Mouse (Mus musculus): ENCODE data around the gene Rras. TPM values are rescaled to one million over a fixed set of nuclear protein-coding genes. Genes with fewer than 3 reads are reported as not detected.
A peak's percentile ranks its signal among the peaks of the same experiment; 100 is the strongest.

The Rras gene
- polyA plus RNA-seq, 1 experiment from 2014 or later: 12.5 TPM

- Histone ChIP-seq H3K36me3 (replicated peaks) (peaks cover 14% of the 10 kb centered on the region), H3K4me3 (peak overlapping the region; percentile 87), H3K4me2 (peak overlapping the region; percentile 59), H3K9me3 (no peaks in the 10 kb centered on the region), H3K27me3 (replicated peaks) (no peaks in the 10 kb centered on the region), H3K4me1 (peaks cover 36% of the 10 kb centered on the region), H3K27ac (peak overlapping the region; percentile 95), H3K9ac (peak overlapping the region; percentile 95)
- 1% methylated on average over 43 of the region's 45 CpGs for WGBS
- peak; percentile 4 for ATAC-seq (replicated peaks)
Observed at GRCm38 (mm10) chr7:44985595-44986191, 32.1 kb upstream of the Rras start.

DNA sequence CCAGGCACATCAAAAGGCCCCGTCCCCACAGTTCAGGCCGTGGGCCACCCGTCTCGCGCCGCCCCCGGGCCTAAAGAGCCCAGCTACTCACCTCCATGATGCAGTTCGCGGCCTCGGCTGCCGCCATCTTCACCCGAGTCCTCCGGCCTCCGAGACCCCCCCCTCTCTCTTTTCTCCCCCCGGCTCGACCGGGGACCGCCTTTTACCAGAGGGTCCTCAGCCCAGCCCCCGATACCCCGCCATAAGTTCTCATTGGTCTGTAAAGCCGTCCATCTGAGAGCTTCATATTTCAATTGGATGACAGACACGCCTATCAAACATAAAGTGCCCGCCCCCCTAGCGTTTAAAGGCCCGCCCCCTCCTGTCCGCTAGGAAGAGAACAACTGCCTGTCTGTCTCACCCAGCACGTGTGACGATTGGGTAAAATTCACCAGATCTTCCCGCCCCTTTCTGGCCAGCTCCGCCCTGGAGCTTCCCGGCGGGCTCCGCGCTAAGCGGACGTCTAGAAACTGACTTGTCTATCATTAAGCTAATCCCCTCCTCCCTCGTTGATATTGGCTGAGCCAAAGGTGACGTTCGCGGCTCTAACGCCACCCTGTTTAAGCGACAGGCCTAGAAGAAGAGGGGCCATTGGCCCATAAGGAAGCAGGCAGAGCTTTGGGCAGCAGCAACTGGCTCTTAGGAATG, 31.4 kb upstream of the Rras start, which contains the start of gene Prmt1:
TSS of gene Prmt1 (minus strand) at position 377 of the 687 bp plus-strand sequence.
- peak within 1 kb of the TSS; percentile 87 for H3K4me3 ChIP-seq
- WGBS: 2% methylated on average over 42 of the region's 42 CpGs
- peak; percentile 97 for ATAC-seq (replicated peaks)

DNA sequence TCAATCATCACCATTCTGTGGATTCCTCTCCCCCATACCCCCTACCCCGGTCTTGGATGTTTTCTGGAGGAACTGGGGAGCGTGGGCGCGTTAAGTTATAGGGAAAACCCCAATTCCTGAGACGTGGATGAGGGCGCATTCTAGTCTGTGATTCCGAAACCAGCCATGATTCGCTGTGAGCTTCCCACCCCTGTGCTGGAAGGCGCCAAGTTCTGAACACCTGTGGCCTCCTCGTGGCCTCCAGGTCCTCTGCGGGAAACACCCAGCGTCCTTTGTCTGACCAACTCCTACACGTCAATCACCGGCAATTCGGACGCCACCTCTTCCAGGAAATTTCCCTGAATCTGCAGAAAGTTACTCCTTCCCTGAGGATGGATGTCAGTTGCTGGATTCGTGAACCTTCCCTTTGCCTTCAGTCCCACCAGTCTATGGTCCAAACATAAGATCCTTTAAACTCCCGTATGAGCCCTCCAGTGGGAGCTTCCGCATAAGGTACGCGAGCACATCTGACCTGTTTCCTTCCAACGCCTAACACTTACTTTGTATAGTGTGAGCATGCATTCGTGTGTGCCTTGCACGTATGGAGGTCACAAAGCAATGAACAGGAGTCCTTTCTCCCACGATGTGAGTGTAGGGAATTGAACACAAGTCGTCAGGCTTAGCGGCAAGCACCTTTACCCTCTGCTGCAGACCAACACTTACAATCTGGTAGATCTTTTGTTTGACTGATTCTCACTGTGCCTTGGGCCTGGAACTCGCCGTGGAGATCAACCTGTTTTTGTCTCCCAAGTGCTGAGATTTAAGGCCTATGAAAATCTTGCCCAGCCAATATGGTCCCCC, 30.7 kb upstream of the Rras start:
- peak overlapping the region; percentile 57 for H3K4me2 ChIP-seq
- H3K9me3 ChIP-seq: no peaks in the 10 kb centered on the region
- peak; percentile 26 for ATAC-seq (replicated peaks)
- H3K4me3 ChIP-seq: peak overlapping the region; percentile 87
- WGBS: 0% methylated on average over 29 of the region's 29 CpGs
- H3K27me3 ChIP-seq (replicated peaks): no peaks in the 10 kb centered on the region
- peak overlapping the region; percentile 94 for H3K27ac ChIP-seq
- H3K36me3 ChIP-seq (replicated peaks): peaks cover 1% of the 10 kb centered on the region
- H3K4me1 ChIP-seq: peaks cover 36% of the 10 kb centered on the region
- peak overlapping the region; percentile 55 for H3K9ac ChIP-seq

More for the DNA sequence above, 31.4 kb upstream of the Rras start, which contains the start of gene Prmt1:
- Histone ChIP-seq H3K4me2 (peak within 1 kb of the TSS; percentile 59), H3K9me3 (no peaks in the 10 kb centered on the region), H3K9ac (peak within 1 kb of the TSS; percentile 95), H3K4me1 (peaks cover 36% of the 10 kb centered on the region), H3K27me3 (replicated peaks) (no peaks in the 10 kb centered on the region), H3K36me3 (replicated peaks) (peaks cover 9% of the 10 kb centered on the region), H3K27ac (peak within 1 kb of the TSS; percentile 95)

DNA sequence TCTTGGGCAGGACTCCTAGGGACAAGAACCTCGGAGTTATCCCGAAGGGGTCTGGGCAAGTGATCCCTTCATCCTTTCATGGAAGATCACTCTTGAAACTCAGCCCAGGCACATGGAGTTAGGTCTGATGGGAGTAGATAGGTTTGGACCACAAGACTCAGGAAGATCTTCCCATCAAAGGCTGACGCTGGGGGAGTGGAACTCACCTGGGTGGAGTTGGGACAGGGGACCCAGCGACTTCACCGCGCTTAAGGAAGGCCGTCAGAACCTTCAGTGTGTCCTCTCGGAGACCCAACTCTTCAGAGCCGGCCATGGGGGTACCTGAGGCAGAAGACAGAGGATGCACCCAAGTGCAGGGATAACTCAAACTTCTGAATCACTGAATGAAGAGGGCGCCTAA, 21.1 kb upstream of the Rras start:
- Histone ChIP-seq H3K4me1 (peaks cover 35% of the 10 kb centered on the region), H3K4me2 (peak overlapping the region; percentile 76), H3K9me3 (no peaks in the 10 kb centered on the region), H3K27ac (no peak overlapping the region), H3K9ac (peak overlapping the region; percentile 18), H3K4me3 (peak overlapping the region; percentile 49), H3K27me3 (replicated peaks) (no peaks in the 10 kb centered on the region), H3K36me3 (replicated peaks) (peaks cover 15% of the 10 kb centered on the region)
- WGBS: 14% methylated on average over 10 of the region's 10 CpGs
- ATAC-seq (replicated peaks): no peak

DNA sequence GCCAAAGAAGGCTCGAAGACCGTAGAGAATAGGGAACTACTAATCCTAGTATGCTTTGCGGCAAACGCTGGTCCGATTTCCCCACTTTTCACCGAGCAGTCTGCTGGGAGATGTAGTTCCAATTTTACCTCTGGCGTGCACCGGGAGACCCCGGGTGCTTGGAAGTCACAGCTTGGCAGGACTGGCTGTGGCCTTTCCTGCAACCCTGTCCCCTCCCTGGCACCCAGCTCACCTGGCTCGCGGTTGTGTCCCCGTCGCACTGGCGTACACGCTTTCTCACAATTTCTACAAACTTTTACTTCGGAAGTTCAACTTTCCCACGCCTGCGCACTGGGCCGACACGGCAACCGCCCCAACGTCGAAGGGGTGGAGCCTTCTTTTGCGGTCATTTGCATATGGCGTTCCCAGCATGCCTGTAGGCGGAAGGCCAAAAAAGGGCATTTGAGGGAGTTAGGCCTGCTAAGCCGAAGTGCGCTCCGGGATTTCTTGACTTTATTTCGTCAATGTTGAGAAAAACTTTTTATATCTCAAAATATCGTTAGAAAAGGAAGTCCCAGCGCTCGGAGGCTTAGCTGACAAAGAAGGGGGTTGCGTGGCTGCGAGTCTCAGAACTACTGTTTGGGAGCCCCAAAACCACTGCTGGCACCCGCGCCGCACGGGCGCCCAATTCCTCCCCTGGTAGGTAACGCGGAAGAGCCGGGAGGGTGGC, 20.4 kb upstream of the Rras start, which contains the start of gene Irf3:
TSS of gene Irf3 (plus strand) at position 418 of the 709 bp plus-strand sequence.
- Histone ChIP-seq H3K27ac (peak within 1 kb of the TSS; percentile 69), H3K36me3 (replicated peaks) (peaks cover 18% of the 10 kb centered on the region), H3K4me3 (peak within 1 kb of the TSS; percentile 49), H3K27me3 (replicated peaks) (no peaks in the 10 kb centered on the region), H3K4me2 (peak within 1 kb of the TSS; percentile 76), H3K9me3 (no peaks in the 10 kb centered on the region), H3K9ac (peak within 1 kb of the TSS; percentile 48), H3K4me1 (peaks cover 35% of the 10 kb centered on the region)
- peak; percentile 91 for ATAC-seq (replicated peaks)
- under 1% methylated on average over 43 of the region's 43 CpGs for WGBS

DNA sequence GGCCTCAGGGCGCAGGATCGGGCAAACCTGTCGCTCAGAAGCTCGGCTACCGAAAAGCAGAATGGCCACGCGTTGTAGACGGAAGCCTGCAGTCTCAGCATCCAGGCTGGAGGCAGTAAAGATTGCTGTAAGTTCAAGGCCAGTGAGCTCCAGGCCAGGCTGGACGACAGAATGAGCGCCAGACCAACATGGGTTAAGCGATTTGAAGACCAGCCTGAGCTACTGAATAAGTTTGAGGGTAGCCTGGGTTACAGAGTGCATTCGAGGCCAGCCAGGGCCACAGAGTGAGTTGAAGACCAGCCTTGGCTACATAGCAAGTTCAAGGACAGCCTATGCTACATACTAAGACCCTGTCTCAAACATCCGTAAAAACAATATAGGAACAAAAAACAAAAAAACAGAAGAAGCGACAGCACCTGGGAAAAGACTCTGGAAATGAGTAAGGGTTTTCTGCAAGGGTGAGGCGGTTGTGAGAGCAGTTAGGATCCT, 19.8 kb upstream of the Rras start:
- H3K4me3 ChIP-seq: peak overlapping the region; percentile 49
- peak overlapping the region; percentile 69 for H3K27ac ChIP-seq
- H3K9ac ChIP-seq: peak overlapping the region; percentile 48
- 5% methylated on average over 15 of the region's 15 CpGs for WGBS
- H3K27me3 ChIP-seq (replicated peaks): no peaks in the 10 kb centered on the region
- H3K4me2 ChIP-seq: peak overlapping the region; percentile 76
- ATAC-seq (replicated peaks): no peak; the same call in 1 of the 2 replicates
- peaks cover 22% of the 10 kb centered on the region for H3K36me3 ChIP-seq (replicated peaks)
- H3K9me3 ChIP-seq: no peaks in the 10 kb centered on the region
- peaks cover 35% of the 10 kb centered on the region for H3K4me1 ChIP-seq

DNA sequence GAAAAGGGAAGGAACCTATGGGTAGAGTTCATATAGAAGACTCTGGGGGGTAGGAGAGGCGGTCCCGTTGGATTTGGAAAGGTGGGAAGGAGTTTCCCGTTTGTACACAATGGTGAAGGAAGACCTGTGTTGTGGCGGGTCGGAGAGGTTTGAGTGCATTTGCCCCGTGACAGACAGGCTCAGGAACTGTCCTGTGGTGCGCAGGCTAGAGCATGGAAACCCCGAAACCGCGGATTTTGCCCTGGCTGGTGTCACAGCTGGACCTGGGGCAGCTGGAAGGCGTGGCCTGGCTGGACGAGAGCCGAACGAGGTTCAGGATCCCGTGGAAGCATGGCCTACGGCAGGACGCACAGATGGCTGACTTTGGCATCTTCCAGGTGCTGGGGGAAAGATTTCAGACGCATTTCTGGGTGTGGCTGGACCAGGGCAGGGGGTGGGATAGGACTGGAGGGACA, 19.2 kb upstream of the Rras start, which contains the start of gene Bcl2l12:
TSS of gene Bcl2l12 (minus strand) at position 212 of the 455 bp plus-strand sequence.
- 3% methylated on average over 18 of the region's 18 CpGs for WGBS
- H3K4me3 ChIP-seq: peak within 1 kb of the TSS; percentile 49
- peaks cover 27% of the 10 kb centered on the region for H3K36me3 ChIP-seq (replicated peaks)
- peak within 1 kb of the TSS; percentile 76 for H3K4me2 ChIP-seq
- no peaks in the 10 kb centered on the region for H3K27me3 ChIP-seq (replicated peaks)
- no peak for ATAC-seq (replicated peaks)
- H3K9ac ChIP-seq: peak within 1 kb of the TSS; percentile 48
- peaks cover 35% of the 10 kb centered on the region for H3K4me1 ChIP-seq
- no peaks in the 10 kb centered on the region for H3K9me3 ChIP-seq
- peak within 1 kb of the TSS; percentile 69 for H3K27ac ChIP-seq

- Histone ChIP-seq H3K9ac (no peak overlapping the region), H3K27ac (no peak overlapping the region), H3K27me3 (replicated peaks) (no peaks in the 10 kb centered on the region), H3K4me3 (no peak overlapping the region), H3K36me3 (replicated peaks) (peaks cover 38% of the 10 kb centered on the region), H3K4me2 (no peak overlapping the region), H3K9me3 (no peaks in the 10 kb centered on the region), H3K4me1 (peaks cover 35% of the 10 kb centered on the region)
- ATAC-seq (replicated peaks): no peak
- 87% methylated on average over 11 of the region's 11 CpGs for WGBS
Observed at GRCm38 (mm10) chr7:44999753-45000152, 18.0 kb upstream of the Rras start.

- no peaks in the 10 kb centered on the region for H3K27me3 ChIP-seq (replicated peaks)
- H3K4me1 ChIP-seq: peaks cover 35% of the 10 kb centered on the region
- H3K4me3 ChIP-seq: no peak overlapping the region
- no peak overlapping the region for H3K4me2 ChIP-seq
- H3K9ac ChIP-seq: no peak overlapping the region
- no peaks in the 10 kb centered on the region for H3K9me3 ChIP-seq
- WGBS: 87% methylated on average over 21 of the region's 21 CpGs
- H3K36me3 ChIP-seq (replicated peaks): peaks cover 45% of the 10 kb centered on the region
- ATAC-seq (replicated peaks): no peak
- H3K27ac ChIP-seq: no peak overlapping the region
Observed at GRCm38 (mm10) chr7:45000539-45001114, 17.1 kb upstream of the Rras start.

- ATAC-seq (replicated peaks): no peak
- peaks cover 62% of the 10 kb centered on the region for H3K36me3 ChIP-seq (replicated peaks)
- no peak overlapping the region for H3K4me2 ChIP-seq
- no peak overlapping the region for H3K4me3 ChIP-seq
- peaks cover 23% of the 10 kb centered on the region for H3K4me1 ChIP-seq
- H3K27ac ChIP-seq: no peak overlapping the region
- no peaks in the 10 kb centered on the region for H3K9me3 ChIP-seq
- no peak overlapping the region for H3K9ac ChIP-seq
- 92% methylated on average over 7 of the region's 7 CpGs for WGBS
- no peaks in the 10 kb centered on the region for H3K27me3 ChIP-seq (replicated peaks)
Observed at GRCm38 (mm10) chr7:45002440-45002839, 15.3 kb upstream of the Rras start.

GRCm38 (mm10) chr7:45004546-45004945, 13.2 kb upstream of the Rras start:
- no peak for ATAC-seq (replicated peaks)
- H3K9me3 ChIP-seq: no peaks in the 10 kb centered on the region
- no peak overlapping the region for H3K9ac ChIP-seq
- no peaks in the 10 kb centered on the region for H3K27me3 ChIP-seq (replicated peaks)
- H3K4me1 ChIP-seq: peaks cover 6% of the 10 kb centered on the region; the same call in 1 of the 2 replicates
- H3K27ac ChIP-seq: no peak overlapping the region
- H3K4me3 ChIP-seq: no peak overlapping the region
- no peak overlapping the region for H3K4me2 ChIP-seq
- WGBS: 91% methylated on average over 3 of the region's 3 CpGs
- H3K36me3 ChIP-seq (replicated peaks): peaks cover 82% of the 10 kb centered on the region

All from midbrain, embryonic 15.5 days (tissue).